Mouse (Mus musculus) E14TG2a.4 (cell line): ENCODE data around the gene Bag5.
A peak's percentile ranks its signal among the peaks of the same experiment; 100 is the strongest.

ENCODE experiments used
- H3K27me3 ChIP-seq: 2 replicates; pipeline ENCODE4 v1.6.1; 2014; ENCODE audit warnings: low read length, control low read depth; ENCODE audit not compliant: insufficient read depth
- H3K36me3 ChIP-seq: 2 replicates; pipeline ENCODE4 v1.6.1; 2014; ENCODE audit warnings: low read length, control low read depth; ENCODE audit not compliant: insufficient read depth
- H3K4me1 ChIP-seq: replicated peaks from 2 replicates; pipeline ENCODE4 v1.6.1; 2014; ENCODE audit warnings: low read depth, low read length, control low read depth
- H3K4me3 ChIP-seq: replicated peaks from 2 replicates; pipeline ENCODE4 v1.5.1; 2014; ENCODE audit warnings: mild to moderate bottlenecking, low read length
- H3K9me3 ChIP-seq: 2 replicates; pipeline ENCODE4 v1.6.1; 2014; ENCODE audit warnings: low read length, control low read depth
- CTCF ChIP-seq: conservative IDR thresholded peaks from 2 replicates; pipeline ENCODE4 v1.5.1; 2014; ENCODE audit warnings: low read length
- NANOG ChIP-seq: IDR thresholded peaks from 2 replicates; pipeline ENCODE4 v1.6.1; 2014; ENCODE audit warnings: borderline replicate concordance, low read length, mixed read lengths
- POU5F1 ChIP-seq: IDR thresholded peaks from 2 replicates; pipeline ENCODE4 v1.6.1; 2014; ENCODE audit warnings: low read length, borderline replicate concordance

Gene Bag5

DNA sequence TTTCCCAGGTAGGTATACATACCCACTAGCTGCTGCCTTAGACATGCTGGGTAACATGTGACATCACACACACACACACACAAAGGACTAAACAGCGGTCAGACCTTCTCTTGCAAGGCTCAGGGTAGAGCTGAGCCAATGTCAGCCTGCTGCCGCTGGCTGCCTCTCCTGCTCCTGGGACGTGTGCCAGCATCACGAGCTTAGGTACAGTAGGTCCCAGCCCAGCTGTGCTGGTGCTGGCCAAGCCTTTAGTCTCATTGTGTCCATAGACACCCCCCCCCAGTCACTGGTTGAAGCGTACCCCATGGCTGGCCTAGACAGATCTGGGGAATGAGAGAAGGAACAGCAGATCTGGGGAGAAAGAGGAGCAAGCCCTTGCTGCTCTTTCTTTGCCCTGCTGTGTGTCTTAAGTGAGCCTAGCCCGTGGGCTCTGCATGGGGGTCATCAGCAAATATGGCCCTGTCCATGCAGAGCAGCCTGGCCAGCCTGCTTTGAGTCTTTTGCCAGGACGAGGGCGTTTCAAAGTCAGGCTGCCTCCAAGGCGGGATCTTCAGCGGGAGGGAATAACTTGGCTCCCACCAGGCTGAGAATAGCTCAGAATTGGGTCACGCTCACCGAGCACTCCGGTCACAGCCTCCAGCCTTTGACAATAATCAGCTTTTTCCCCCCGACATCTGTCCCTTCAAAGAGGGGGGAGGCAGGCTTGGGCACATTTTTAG lies 25.5 kb downstream of the Bag5 start:
- H3K4me1 ChIP-seq, result peaks cover 60% of the 10 kb centered on the region
- TF ChIP-seq CTCF, result no peak
- no peak for TF ChIP-seq POU5F1
- TF ChIP-seq NANOG, result no peak
- H3K9me3 ChIP-seq, result no peaks in the 10 kb centered on the region
- H3K4me3 ChIP-seq, result no peak overlapping the region
- peaks cover 8% of the 10 kb centered on the region for H3K27me3 ChIP-seq
- peaks cover 20% of the 10 kb centered on the region for H3K36me3 ChIP-seq

DNA sequence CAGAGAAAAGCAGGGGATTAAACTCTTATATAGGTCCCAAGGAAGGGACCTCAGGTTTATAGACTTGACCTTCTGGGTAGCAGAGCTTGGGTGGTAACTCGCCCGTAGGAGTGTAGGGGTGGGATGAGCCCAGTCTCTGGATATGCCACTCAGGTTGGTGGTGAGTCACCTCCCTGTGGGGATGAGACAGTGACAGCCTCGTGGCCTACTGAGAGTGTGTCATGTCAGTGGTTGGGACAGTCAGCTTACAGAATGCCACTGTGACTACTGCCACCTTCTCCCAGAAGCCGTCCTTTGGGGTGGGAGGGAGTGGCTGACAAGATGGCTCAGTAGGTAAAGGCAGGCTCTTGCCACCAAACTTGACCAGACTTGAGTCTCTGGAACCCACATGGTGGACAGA lies 26.7 kb downstream of the Bag5 start:
- H3K9me3 ChIP-seq, result no peaks in the 10 kb centered on the region
- H3K4me1 ChIP-seq, result peaks cover 61% of the 10 kb centered on the region
- peaks cover 31% of the 10 kb centered on the region for H3K36me3 ChIP-seq
- TF ChIP-seq POU5F1 (no peak), NANOG (no peak), CTCF (no peak)
- H3K4me3 ChIP-seq, result no peak overlapping the region
- peaks cover 8% of the 10 kb centered on the region for H3K27me3 ChIP-seq

DNA sequence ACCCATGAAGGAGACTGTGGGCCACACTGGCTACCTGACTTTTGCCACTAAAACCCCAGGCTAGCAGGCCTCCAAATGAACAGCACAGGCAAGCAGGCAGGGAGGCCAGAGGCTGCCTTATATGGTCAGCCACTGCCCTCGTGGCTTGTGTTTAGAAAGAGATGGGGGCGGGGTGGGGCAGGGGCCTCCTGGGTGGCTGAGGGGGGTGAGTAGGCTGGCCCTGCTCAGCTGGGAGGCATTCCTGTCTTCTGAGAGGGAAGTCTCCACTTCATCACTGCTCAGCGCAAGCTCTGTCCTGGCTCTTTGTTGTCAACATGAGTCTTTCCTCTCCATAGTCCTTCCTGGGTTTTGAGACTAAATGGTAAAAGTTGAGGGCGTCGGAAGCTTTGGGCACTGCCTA lies 30.3 kb downstream of the Bag5 start:
- Histone ChIP-seq H3K36me3 (peaks cover 58% of the 10 kb centered on the region), H3K9me3 (no peaks in the 10 kb centered on the region), H3K4me1 (peaks cover 81% of the 10 kb centered on the region), H3K27me3 (no peaks in the 10 kb centered on the region), H3K4me3 (0 out of 2 replicates have a peak overlapping the region, but pooled peaks have one; percentile 17)
- TF ChIP-seq CTCF (no peak), POU5F1 (no peak), NANOG (no peak)

DNA sequence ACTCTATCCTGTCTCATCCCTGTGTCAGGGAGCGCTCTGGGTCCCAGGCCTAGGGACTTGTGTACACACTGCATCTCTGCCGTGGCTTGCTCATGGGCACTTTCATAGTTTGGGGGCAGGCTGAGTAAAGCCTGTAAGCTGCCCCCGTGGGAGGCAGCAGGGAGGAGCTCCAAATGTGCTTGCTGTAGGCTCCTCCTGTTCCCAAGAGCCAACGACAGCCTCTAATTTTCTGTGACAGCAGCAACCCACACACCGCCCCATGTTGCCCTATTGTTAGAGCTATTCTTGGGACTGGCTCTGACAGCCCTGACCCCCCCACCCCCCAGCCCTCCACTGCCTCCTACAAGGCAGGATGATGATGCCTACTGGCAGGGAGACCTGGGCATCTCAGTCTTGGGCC lies 31.1 kb downstream of the Bag5 start:
- Histone ChIP-seq H3K4me1 (peaks cover 82% of the 10 kb centered on the region), H3K27me3 (no peaks in the 10 kb centered on the region), H3K4me3 (0 out of 2 replicates have a peak overlapping the region, but pooled peaks have one; percentile 17), H3K9me3 (no peaks in the 10 kb centered on the region), H3K36me3 (peaks cover 58% of the 10 kb centered on the region)
- TF ChIP-seq NANOG (no peak), CTCF (no peak), POU5F1 (no peak)

DNA sequence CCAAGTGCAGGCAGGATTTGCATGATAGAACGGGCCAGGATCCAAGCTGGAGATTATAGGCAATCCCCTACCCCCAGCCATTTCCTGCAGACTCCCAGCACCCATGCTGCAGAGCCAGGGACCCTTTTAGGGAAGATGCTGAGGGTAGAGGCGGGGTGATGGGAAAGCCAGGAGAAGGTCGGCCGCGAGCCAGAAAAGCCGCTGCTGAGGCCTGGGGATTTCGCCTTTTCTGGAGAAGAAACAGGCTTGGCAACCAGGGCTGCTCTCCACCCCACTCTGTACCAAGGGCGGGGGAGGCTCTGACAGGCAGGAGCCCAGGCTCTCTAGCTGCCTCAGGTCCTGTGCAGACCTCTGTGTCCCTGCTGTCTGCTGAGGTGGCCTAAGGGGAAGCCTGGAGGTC lies 31.8 kb downstream of the Bag5 start:
- Histone ChIP-seq H3K27me3 (no peaks in the 10 kb centered on the region), H3K9me3 (no peaks in the 10 kb centered on the region), H3K4me1 (peaks cover 87% of the 10 kb centered on the region), H3K36me3 (peaks cover 58% of the 10 kb centered on the region), H3K4me3 (peak overlapping the region; percentile 50)
- TF ChIP-seq POU5F1 (no peak), CTCF (no peak), NANOG (no peak)

DNA sequence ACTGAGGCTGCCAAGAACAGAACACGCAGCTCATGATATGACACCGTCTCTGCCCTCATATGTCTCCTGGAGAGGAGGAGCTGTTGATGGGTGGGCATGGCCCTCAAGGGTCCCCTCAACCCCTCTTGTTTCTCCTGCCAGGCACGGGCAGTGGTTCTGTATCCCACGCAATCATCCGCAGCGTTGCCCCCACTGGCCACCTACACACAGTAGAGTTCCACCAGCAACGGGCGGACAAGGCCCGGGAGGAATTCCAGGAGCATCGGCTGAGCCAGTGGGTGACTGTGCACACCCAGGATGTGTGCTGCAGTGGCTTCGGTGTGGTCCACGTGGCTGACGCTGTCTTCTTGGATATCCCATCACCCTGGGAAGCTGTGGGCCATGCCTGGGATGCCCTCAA lies 32.4 kb downstream of the Bag5 start:
- H3K36me3 ChIP-seq, result peaks cover 58% of the 10 kb centered on the region
- H3K9me3 ChIP-seq, result no peaks in the 10 kb centered on the region
- TF ChIP-seq NANOG (no peak), CTCF (no peak), POU5F1 (no peak)
- peaks cover 87% of the 10 kb centered on the region for H3K4me1 ChIP-seq
- no peaks in the 10 kb centered on the region for H3K27me3 ChIP-seq
- H3K4me3 ChIP-seq, result peak overlapping the region; percentile 50

DNA sequence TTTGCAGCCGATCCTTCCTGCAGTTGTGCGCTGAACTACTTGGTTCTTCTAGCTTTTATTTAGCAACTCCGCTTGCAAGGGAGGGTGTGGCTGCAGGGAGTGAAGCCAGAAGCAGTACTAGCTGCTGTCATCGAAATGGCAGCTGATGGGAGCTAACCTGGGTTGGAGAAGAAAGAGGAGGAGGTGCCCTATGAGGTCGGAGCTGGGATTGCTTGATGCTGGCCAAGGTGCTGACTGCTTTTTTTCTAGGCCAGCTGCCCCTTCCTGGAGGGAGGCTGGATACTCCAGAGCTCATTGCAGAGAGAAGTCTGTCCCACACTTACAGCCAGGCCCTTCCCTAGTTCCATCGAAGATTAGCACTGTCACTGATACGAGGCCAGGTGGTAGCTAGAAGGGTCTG lies 34.1 kb downstream of the Bag5 start:
- H3K36me3 ChIP-seq, result peaks cover 52% of the 10 kb centered on the region

DNA sequence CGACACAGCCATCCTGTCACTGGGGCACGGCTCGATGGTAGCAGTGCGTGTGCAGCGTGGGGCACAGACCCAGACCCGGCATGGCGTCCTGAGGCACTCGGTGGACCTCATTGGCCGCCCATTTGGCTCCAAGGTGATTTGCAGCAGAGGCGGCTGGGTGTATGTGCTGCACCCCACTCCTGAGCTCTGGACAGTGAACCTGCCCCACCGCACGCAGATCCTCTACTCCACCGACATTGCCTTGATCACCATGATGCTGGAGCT lies 34.5 kb downstream of the Bag5 start:
- Histone ChIP-seq H3K27me3 (peaks cover 7% of the 10 kb centered on the region), H3K9me3 (no peaks in the 10 kb centered on the region), H3K4me1 (peaks cover 94% of the 10 kb centered on the region), H3K4me3 (peak overlapping the region; percentile 97), H3K36me3 (peaks cover 48% of the 10 kb centered on the region)
- TF ChIP-seq POU5F1 (no peak), CTCF (no peak)

More for the DNA sequence above, 34.1 kb downstream of the Bag5 start:
- peaks cover 3% of the 10 kb centered on the region for H3K27me3 ChIP-seq
- H3K4me3 ChIP-seq, result peak overlapping the region; percentile 97
- TF ChIP-seq POU5F1, result no peak
- TF ChIP-seq NANOG, result no peak
- no peak for TF ChIP-seq CTCF
- peaks cover 94% of the 10 kb centered on the region for H3K4me1 ChIP-seq
- H3K9me3 ChIP-seq, result no peaks in the 10 kb centered on the region
